Mouse (Mus musculus): ENCODE data around the gene Ppp6r2. TPM values are rescaled to one million over a fixed set of nuclear protein-coding genes. Genes with fewer than 3 reads are reported as not detected.

The Ppp6r2 gene
- total RNA-seq, 2 experiments from 2014 or later = 59.5 to 60.6 TPM

DNA sequence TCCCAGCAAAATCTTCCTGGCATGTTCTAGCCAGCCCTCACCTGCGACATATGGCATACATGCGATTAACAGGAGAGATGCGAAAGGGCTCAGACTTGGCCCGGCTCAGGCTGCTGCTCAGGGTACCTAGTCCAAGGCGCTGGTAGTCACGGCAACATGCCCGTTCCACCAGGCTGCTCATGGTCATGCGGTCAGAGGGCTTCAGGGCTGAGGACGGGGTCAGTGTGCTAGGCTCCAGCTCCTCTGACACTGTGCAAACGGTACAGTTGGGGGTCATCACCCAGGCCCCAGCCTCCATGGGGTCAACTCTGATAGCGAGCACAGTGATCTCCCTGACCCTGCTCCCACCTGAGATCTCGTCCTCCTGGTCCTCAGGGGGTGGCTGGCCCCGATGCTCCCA lies 88.8 kb downstream of the Ppp6r2 start:
- DNase-seq = no peak
- intact Hi-C loops (cut with DNase I) = no loop called here

DNA sequence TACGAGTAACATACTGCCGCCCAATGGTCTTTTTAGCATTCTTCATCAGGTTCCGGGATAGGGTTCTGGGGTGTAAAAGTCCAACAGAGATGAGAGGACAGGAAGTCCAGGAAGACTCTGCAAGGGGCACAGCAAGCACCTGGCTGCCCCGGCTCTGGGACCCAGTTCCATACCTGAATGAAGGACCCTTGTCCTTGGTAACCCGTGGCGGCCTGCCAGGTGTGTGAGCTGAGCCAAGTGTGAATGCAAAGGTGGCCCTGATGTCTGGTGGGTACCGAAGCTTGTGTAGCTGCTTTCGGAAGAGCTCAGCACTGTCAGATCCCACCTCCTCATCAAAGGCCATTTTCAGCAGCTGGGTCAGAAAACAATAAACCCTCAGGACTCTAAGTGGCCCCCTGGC lies 89.2 kb downstream of the Ppp6r2 start:
- DNase-seq = no peak
- intact Hi-C loops (cut with DNase I) = no loop called here

DNA sequence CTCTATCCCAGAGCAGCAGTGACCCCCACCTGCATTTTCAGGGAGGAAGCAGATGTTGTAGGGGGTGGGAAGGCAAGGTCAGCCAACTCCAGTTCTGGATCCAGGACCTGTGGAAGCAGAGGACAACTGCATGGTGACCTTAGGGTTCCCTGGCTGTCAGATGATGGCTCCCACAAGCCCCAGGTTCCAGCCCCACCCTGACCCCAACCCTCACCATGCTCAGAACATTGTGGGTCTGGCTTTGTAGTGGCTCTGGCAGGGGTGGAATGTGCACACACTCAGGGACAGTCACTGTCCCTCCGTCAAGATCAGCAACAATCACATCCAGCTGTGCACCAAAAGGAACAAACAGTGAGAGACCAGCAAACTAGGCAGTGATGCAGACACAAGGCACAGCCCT lies 94.6 kb downstream of the Ppp6r2 start:
- intact Hi-C loops (cut with DNase I) = no loop called here
- DNase-seq = no peak

DNA sequence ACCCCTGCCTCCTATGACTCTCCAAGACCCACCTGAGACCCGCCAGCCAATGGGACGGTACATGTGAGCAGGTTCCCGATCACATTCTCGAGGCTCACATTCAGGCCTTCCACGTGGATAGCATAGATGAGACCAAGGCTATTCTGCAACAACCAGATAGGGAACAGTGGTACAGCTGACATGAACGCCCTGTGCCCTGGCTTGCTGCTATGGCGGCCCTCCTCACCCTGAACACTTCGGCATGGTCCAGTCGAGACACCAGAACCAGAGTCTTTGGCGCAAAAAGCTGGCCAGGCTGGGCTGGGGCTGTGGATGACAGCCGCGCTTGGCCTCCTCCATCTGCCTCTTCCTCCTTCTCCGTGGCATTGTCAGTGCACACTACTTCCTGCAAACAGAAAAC lies 96.1 kb downstream of the Ppp6r2 start:
- no peak for DNase-seq
- intact Hi-C loops (cut with DNase I) = no loop called here

DNA sequence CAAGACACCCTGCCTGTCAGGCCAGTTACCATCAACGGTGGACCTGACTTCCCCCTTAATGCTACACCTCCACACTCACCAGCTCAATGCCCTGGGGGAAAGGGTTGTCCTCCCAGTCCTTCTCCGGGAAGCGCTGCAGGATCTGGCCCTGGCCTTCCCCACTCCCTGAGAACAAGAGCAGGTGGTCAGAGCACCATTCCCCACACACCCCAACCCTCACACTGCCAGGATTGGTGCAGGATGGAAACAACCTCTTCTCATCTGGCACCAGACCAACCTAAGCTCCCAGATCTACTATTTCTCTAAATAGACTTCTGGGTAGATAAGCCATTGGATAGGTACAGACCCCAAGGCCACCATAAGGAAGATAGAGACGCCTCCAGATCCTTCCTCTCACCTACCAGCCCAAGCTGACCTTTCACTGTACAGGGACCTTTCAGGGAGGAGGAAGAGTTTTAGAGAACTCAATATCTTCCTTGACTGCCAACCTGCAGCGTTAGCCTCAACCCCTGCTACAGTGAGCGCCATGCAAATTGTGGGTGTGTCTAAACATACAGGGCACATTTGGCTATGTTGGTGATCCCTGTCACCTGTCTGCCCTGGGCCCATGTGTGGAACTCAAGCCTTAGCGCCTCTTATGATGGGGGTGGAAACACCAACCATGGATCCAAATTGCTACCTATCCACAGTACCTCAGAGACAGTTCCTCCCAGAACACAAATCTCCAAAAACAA lies 97.2 kb downstream of the Ppp6r2 start:
- intact Hi-C loops (cut with DNase I) = no loop called here
- DNase-seq = no peak

DNA sequence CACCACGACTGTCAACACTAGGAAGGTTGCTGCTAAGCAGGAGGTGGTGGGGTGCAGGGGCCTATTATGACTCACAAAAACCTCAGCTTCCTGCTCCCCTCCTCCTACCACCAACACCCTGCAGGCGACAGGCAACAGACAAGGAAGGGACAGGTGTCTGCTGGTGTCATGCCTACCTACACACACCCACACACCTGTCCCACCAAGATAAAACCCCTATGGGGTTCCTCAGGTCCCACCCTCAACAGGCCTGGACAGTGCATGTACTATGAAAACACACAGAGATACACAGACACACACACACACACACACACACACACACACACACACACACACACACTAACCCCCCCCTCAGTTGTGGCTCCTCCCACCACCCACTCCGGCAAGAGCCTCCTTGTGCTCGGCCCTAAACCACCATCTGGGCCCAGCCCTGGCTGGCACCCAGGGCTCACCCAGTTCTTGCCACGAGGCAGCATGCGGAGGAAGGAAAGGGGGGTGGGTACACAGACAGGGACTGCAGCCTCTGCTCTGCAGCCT lies 98.7 kb downstream of the Ppp6r2 start:
- DNase-seq = no peak
- intact Hi-C loops (cut with DNase I) = loop anchor here (10.0 kb wide), 1 partner anchor 495 kb away; the partner anchor contains the start of genes Alg12 and Creld2

DNA sequence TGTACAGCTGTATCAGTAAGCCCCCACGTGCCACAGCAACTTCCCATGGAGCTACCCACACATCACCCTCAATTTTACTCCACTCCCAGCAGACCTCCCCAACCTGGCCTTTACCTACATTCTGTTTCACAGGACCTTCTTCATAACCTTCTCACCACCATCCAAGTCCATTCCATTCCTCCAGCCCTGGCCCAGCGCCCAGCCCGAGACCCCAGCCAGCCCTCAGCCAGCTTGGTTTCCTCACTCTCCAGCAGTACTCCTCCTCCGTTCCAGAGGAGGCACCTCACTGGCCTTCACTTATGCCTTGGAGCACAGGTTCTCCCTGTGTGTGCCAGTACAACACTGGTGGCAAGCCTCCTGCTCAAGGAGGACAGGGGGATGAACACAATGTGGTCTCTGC lies 102.0 kb downstream of the Ppp6r2 start:
- intact Hi-C loops (cut with DNase I) = loop anchor here (10.0 kb wide), 1 partner anchor 499 kb away; the partner anchor contains the start of genes Alg12 and Creld2
- DNase-seq = no peak

DNA sequence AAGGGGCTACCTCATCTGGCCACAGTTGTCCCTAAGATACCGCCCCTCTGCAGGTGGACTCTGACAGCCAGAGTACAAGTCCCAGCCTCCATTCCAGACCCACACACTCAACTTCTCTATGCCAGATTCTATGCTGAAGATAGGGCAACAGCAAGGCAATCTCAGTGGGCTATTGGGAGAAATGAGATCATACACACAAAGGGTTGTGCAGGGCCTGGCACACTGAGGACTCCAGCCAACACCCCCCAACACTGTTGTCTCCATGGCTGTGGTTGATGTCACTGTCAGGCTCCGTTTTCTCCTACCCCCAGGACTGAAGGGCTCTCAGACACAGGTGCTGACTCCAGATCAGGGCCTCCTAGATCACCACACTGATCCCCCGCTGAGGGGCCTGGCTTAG lies 102.8 kb downstream of the Ppp6r2 start:
- DNase-seq = no peak
- intact Hi-C loops (cut with DNase I) = loop anchor here (10.0 kb wide), 1 partner anchor 499 kb away; the partner anchor contains the start of genes Alg12 and Creld2

DNA sequence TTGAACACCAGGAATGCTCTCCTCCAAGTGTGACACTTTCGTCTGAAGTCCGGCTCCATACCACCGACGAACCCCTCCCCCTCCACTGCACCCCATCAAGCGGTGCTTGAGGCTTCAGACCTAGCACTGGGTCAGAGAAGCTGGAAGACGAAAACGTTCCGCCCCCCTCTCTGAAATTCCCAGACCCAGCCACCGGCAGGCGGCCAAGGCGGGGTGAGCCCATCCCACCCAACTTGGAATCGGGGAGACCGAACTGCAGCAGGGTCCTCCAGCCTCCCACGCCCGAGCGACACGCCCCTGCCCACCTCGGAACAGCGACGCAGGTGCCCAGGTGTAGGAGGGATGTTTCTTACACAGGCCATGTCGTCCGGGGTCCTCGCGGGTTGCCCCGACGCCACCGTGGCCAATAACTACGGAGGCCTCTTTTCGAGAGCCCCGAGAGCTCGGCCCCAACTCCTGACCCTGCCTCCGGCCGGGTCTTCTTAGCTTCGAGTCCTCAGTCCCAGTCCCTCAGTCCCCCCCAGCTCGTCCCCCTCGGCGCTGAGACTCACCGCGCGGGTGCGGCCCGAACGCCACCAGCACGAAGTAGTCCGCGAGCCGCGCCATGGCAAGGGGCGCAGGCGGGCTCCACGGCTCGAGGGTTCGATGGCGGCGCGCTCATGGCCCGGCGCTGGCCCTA lies 103.3 kb downstream of the Ppp6r2 start:
- peak; percentile 39 to 53 for DNase-seq
- intact Hi-C loops (cut with DNase I) = loop anchor here (10.0 kb wide), 1 partner anchor 500 kb away; the partner anchor contains the start of genes Alg12 and Creld2

DNA sequence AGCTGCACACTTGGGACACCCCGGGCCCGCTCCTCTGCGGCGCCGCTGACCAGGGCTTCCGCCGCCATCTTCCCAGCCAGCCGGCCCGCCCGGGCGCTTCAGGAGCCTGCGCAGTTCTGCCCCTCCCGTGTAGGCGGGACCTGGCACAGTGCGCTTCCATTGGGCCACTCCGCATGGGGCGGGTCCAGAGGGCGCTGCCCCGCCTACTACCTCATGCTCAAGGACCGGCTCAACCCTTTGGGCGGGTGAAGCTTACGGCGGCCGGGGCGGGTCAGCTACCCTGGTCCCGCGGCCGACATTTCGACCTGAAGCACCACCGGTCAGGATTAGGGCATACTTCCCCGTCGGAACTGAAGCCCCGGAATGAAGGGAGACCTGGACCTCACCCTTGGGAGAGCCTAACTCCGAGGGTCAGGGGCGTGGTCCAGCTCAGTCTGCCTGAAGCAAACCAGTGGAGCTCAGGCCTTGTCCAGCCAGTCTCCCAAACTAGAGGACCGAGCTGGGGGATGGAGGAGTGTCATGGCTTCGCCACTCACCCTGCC lies 103.9 kb downstream of the Ppp6r2 start, which contains the start of gene Sbf1:
Sbf1 (minus strand) TSS at position 122 of the 542 bp plus-strand sequence.
- intact Hi-C loops (cut with DNase I) = loop anchor here (10.0 kb wide), 1 partner anchor 500 kb away; the partner anchor contains the start of genes Alg12 and Creld2
- DNase-seq = peak; percentile 99

DNA sequence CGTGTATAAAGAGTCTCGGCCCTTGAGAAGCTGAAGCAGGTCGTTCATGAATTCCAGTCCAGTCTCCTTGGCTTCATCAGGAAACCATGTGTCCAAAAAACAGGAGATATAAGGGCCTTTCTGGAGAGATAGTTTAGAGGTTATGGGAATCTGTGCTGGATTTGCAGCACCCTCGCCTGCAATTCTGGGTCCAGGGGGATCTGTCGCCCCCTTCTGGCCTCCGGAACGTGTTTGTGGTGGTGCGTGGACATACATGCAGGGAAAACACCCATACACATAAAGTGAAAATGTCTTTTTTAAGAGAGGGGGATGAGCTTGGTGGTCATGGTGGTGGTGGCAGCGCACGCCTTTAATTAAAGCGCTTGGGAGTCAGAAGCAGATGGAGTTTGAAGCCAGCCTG lies 104.8 kb downstream of the Ppp6r2 start:
- DNase-seq = no peak
- intact Hi-C loops (cut with DNase I) = loop anchor here (2.0 to 10.0 kb wide), 2 partner anchors 35 to 501 kb away; partner anchors contain the start of genes Alg12 and Creld2

DNA sequence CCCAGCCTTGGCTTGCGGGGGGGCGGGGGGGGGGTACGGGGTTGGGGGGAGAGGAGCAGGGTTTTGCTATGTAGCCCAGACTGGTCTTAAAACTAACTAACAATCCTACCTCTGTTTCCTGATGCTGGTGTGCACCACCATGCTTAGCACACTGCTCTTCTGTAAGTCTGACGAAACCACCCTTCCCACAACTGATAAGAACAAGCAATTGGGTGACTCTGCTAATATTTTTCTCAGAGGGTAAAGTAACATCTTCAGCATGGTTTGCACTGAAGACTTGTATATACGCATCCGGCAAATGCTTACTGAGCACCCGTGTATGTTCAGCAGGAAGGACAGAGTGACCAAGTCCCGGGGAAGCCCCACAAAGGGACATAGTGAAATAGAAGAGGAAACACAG lies 109.9 kb downstream of the Ppp6r2 start:
- no peak for DNase-seq
- intact Hi-C loops (cut with DNase I) = no loop called here

DNA sequence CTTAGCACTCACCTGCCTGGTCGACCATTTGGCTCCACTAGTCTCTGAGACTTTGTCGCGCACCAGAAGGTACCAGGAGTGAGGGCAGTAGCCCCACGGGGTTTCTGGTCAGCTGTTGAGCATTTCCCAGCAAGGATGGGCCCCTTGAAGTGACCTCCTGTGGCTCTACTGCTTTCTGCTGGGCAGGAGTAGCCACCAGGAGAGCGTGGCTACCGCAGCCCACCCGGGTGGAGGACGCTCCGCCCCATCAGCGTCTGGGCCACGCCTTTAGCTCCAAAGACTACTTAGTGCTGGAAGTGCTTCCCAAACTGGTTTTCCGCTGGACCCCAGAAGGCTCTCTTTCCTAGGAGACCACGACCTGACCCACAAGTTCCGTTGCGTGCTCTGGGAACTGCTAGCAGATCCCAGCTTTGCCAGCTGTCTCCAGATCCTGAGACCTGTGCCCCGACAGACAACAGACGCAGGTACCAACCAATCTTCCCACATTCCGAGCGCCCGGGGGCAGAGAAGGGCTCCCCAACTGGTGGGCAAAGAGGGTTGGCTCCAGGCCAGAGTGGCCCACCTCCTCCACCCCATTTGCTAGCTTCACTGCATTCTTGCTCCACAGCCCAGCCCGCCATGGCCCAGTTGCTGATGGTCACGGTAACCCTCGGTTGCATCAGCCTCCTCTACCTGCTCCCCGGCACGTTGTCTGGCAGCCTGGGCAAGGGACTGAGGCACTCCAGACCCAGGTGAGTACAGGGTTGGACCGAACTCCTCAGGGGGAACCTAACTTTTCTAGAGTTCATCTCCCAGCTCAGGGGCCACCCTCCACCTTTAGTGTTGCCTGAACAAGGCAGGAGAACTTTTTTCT lies 111.5 kb downstream of the Ppp6r2 start, which contains the start of gene Adm2:
Adm2 (plus strand) TSS at position 51 of the 853 bp plus-strand sequence.
- intact Hi-C loops (cut with DNase I) = no loop called here
- DNase-seq = no peak

DNA sequence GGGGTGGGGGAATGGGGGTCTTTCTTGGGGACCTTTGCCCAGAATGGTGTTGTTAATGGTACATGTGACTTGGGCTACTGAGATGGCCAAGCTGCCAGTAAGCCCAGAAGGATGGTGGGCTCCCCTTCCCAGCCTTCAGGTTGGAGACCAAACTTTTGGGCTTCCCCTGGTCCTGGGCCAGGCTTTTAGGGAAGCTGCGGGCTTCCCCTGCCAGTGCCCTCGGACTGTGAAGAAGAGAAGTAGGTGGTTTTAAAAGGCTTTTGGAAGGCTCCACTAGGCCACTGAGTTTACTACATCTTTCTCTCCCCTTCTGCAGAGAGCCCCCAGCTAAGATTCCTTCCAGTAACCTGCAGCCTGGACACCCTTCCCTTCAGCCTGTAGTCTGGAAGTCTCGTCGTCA lies 112.3 kb downstream of the Ppp6r2 start:
- no peak for DNase-seq
- intact Hi-C loops (cut with DNase I) = no loop called here

DNA sequence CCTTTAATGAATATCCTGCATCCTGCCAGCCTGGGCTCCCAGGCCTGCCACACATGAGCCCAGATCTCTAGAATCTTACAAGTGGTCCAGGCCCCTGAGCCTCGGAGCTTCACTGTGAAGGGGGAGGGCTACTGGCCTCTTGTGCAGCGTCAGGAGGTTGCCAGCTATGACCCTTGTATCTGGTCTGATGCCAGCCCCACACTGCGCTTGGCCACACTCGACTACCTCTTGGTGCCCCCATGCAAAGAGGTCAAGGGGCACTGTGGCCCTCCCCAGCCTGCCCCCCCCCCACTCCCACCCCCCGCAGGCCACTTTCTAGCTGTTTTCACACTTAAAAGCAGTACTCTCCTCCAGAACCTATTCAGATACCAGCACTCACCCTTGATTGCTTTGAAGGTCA lies 115.1 kb downstream of the Ppp6r2 start:
- DNase-seq = no peak
- intact Hi-C loops (cut with DNase I) = no loop called here

DNA sequence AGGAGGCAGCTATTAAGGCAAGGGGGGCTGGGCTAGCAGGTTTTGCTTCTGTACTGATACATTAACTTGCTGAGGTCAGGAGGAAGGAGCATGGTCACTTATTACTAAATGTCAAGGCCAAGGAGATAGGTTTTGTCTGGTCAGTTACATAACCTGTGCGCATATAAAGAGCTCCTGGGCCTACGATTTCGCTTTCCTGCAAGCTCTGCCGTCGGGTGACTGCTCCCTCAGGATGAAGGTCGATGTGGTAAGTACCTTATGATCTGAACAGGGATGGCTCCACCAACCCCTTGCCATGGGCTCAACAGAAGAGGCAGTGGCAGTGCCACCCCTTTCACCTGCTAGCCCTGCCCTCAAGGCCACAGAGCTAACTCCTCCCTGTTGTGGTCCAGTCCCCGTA lies 122.9 kb downstream of the Ppp6r2 start, which contains the start of gene Miox:
Miox (plus strand) TSS at position 128 of the 400 bp plus-strand sequence.
- no peak for DNase-seq
- intact Hi-C loops (cut with DNase I) = no loop called here

DNA sequence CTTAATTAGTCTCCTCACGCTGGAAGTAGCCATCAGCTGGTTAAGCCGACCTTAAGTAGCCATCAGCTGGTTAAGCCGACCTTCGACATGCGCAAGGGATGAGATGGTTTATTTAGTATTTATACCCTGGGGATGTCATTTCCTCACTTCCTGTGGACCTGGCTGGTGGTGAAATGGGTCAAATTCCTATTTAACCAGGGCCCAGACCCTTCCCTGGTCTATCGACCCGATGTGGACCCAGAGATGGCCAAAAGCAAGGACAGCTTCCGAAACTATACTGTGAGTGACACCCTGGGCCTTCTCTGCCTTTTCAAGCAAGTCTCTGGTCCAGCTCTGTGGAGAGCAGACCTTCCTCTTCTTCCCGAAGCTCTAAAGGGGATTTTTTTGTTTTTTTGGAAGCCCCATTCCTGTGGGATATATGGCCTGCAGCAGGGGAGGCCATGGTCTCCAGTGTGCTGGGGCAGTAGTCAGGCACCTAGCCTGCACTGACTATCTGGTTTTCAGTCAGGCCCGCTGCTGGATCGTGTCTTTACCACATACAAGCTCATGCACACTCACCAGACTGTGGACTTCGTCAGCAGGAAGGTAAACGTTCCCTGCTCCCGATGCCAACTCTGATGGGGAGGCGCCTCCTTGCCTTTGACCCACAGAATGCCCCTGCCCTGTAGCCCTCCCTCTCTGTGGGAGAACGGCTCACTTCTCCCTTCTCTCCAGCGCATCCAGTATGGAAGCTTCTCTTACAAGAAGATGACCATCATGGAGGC lies 123.6 kb downstream of the Ppp6r2 start:
- no peak for DNase-seq
- intact Hi-C loops (cut with DNase I) = no loop called here

DNA sequence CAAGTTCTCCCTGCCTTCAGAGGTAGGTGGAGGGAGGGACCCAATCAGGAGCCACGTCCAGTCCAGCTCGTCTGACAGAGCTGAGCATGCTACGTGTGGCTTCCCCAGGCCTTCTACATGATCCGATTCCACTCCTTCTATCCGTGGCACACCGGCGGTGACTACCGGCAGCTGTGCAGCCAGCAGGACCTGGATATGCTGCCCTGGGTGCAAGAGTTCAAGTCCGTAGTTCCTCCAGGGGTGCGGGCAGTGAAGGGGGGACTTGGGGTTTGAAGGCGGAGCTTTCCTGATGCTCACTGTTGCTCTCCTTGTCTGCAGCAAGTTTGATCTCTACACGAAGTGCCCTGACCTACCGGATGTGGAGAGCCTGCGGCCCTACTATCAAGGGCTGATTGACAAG lies 125.1 kb downstream of the Ppp6r2 start:
- no peak for DNase-seq
- intact Hi-C loops (cut with DNase I) = no loop called here

Data from heart, postnatal 10 days (tissue).